Mouse (Mus musculus): ENCODE results near the gene Trappc1.

The Trappc1 gene

GRCm38 (mm10) chr11:69370817-69371215 is 47.0 kb downstream of the Trappc1 start:
- DNase-seq, result no peak

- no peak for DNase-seq
These were observed 47.8 kb downstream of the Trappc1 start for GRCm38 (mm10) chr11:69371601-69372000.

DNA sequence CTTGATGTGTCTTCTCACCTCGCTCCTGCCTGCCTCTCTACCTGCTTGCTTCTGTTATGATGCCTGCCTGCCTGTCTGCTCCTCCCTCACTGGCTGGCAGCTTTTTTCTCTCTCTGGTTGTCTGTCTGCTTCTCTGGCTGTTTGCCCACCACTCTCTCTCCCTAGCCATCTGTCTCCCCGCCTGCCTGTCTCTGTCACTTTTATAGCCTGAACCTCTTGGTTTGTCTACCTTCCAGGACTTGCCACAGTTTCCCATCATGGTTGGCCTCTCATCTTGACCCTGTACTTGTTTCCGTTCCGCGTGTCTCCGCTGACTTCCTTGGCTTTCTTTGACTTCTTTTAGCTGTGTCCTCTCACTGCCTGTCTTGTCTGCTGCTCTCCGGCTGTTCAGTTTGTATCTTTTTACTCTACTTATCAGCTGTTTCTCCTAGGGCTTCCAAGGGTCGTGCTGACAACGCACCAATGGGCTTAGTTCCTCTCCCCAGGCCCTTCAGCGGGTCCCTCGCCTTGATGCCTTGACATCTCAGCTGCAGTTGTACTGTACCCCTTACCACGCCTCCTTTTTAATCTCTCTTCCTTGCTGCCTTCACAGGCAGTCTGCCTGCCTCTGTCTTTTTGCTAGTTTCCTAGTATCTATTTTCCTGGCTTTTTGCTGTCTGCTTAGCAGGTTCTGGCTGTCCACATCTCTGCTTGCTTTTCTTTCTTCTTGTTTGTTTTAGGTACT is 48.4 kb downstream of the Trappc1 start:
- DNase-seq, result peak; percentile 61

DNA sequence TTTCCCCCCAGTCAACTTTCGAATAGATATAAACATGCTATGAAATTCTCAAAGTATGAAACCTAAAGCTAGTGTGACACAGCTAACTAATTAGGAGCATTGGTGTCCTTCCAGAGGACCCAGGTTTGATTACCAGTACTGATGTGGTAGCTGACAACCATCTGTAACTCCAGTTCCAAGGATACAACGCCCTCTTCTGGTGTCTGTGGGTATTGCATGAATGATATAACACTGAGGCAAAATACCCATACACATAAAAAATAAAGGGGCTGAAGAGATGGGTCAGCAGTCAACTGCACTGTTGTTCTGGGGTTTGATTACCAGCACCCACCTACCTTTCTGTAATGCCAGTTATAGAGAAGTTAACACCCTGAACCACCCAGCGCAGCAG is 49.0 kb downstream of the Trappc1 start:
- DNase-seq, result peak; percentile 42

GRCm38 (mm10) chr11:69373223-69373965 is 49.6 kb downstream of the Trappc1 start:
- no peak for DNase-seq

Measured in kidney, postnatal 10 days (tissue).